Mouse (Mus musculus) myocyte (in vitro differentiated cells): ENCODE results near the gene Car7. TPM values are rescaled to one million over a fixed set of nuclear protein-coding genes. Genes with fewer than 3 reads are reported as not detected.

Source experiments
- H3K27me3 ChIP-seq: one replicate; pipeline ENCODE4 v1.6.1; 2011; ENCODE audit not compliant: control insufficient read depth, insufficient read depth, insufficient read length
- H3K36me3 ChIP-seq: one replicate; pipeline ENCODE4 v1.6.1; 2011; ENCODE audit not compliant: control insufficient read depth, insufficient read depth
- H3K4me2 ChIP-seq: one replicate; pipeline ENCODE4 v1.6.1; 2011; ENCODE audit warnings: low read depth, control low read depth
- H3K4me3 ChIP-seq: one replicate; pipeline ENCODE4 v1.5.1; 2011; ENCODE audit warnings: mild to moderate bottlenecking, control low read depth, moderate library complexity
- H3K79me2 ChIP-seq: one replicate; pipeline ENCODE4 v1.6.1; 2011; ENCODE audit not compliant: control insufficient read depth, insufficient read depth
- H3ac ChIP-seq: one replicate; pipeline ENCODE4 v1.6.1; 2011; ENCODE audit not compliant: control insufficient read depth, insufficient read length
- CEBPB ChIP-seq: IDR thresholded peaks from 2 replicates; pipeline ENCODE4 v1.6.1; 2011; ENCODE audit warnings: mild to moderate bottlenecking, moderate library complexity; ENCODE audit not compliant: poor library complexity, insufficient read depth, severe bottlenecking
- E2F4 ChIP-seq: IDR thresholded peaks from one replicate; pipeline ENCODE4 v1.6.1; 2011; ENCODE audit warnings: mild to moderate bottlenecking, control low read depth, moderate library complexity; ENCODE audit not compliant: insufficient read depth
- MAX ChIP-seq: IDR thresholded peaks from one replicate; pipeline ENCODE4 v1.6.1; 2011; ENCODE audit warnings: low read depth, mild to moderate bottlenecking, control low read depth
- MYOD1 ChIP-seq, 3 experiments: IDR thresholded peaks; one replicate each; pipeline ENCODE4 v1.6.1; 2011; ENCODE audit warnings: control low read depth in 2 of 3, low read depth in 2 of 3, mild to moderate bottlenecking in 2 of 3, moderate library complexity in 1 of 3; ENCODE audit not compliant: insufficient read length in 2 of 3, control insufficient read depth in 1 of 3
- MYOG ChIP-seq, 3 experiments: IDR thresholded peaks; one replicate each; pipeline ENCODE4 v1.6.1; 2011; ENCODE audit warnings: control low read depth in 2 of 3, low read depth in 2 of 3, mild to moderate bottlenecking in 2 of 3; ENCODE audit not compliant: insufficient read length in 2 of 3, control insufficient read depth in 1 of 3, insufficient read depth in 1 of 3
- POLR2A ChIP-seq: IDR thresholded peaks from one replicate; pipeline ENCODE4 v1.6.1; 2011; ENCODE audit warnings: low read depth, mild to moderate bottlenecking, control low read depth, moderate library complexity; ENCODE audit not compliant: insufficient read length
- POLR2AphosphoS2 ChIP-seq: IDR thresholded peaks from one replicate; pipeline ENCODE4 v1.6.1; 2011; ENCODE audit warnings: low read depth, control low read depth; ENCODE audit not compliant: insufficient read length
- REST ChIP-seq: IDR thresholded peaks from one replicate; pipeline ENCODE4 v1.6.1; 2011; ENCODE audit warnings: mild to moderate bottlenecking, control low read depth, moderate library complexity; ENCODE audit not compliant: insufficient read depth, insufficient read length
- SRF ChIP-seq: IDR thresholded peaks from one replicate; pipeline ENCODE4 v1.6.1; 2011; ENCODE audit warnings: low read depth; ENCODE audit not compliant: control insufficient read depth, insufficient read length
- TCF12 ChIP-seq: IDR thresholded peaks from one replicate; pipeline ENCODE4 v1.6.1; 2011; ENCODE audit warnings: mild to moderate bottlenecking, control low read depth; ENCODE audit not compliant: poor library complexity, insufficient read depth, severe bottlenecking
- TCF3 ChIP-seq: IDR thresholded peaks from one replicate; pipeline ENCODE4 v1.6.1; 2011; ENCODE audit warnings: low read depth, control low read depth; ENCODE audit not compliant: insufficient read length
- USF1 ChIP-seq: IDR thresholded peaks from one replicate; pipeline ENCODE4 v1.6.1; 2011; ENCODE audit warnings: low read depth, mild to moderate bottlenecking, control low read depth, moderate library complexity
- polyA plus RNA-seq: library from polyadenylated mRNA; unstranded; fragments of >200 nt; fragmentation: generic; extraction: Trizol; gene quantifications from one replicate; pipeline ENCODE4 v1.2.1, GENCODE M21; 2012; ENCODE audit warnings: missing spikeins

Gene Car7
- 0.64 TPM for polyA plus RNA-seq

DNA sequence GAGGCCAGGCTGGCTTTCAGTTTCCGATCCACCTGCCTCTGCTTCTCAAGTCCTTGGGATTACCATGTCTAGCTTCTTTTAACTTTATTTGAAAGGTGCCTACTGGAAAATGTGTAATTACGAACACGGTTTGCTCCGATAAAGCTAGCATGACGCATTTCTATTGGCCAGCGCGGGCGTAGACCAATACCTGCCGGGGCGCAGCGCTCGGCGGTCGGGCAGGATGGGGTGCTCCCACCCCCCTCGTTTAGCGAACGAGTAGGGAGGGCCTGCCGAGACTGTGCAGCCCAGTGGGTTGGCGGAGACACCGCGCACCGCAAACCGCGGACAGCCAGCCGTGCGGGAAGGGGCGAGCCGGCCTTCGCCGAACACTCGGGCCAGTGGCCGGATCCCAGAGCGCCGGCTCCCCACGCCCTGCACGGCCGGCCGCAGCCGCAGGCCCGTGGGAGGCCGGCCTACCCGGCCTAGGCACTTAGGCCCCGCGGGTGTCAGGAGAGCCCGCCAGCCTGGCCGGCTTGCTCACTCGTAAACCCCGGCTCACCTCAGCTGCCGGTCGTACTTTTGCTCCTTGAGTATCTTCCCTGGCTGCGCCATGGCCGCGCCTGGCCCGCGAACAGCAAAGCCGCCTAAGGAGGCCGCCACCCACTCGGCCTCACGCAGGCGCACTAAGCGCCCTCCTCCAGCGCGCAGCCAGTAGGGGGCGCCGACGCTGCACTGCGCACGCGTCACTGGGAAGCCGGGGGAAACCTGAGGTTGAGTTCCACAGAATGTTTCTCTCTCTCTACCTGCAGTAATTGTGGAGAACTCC lies at the start of gene Car7, which contains the start of gene Nae1:
Car7 (plus strand) TSS at position 719 of the 808 bp plus-strand sequence.
Nae1 (minus strand) TSS at position 667 of the 808 bp plus-strand sequence.
- Histone ChIP-seq H3K36me3 (no peaks in the 10 kb centered on the region), H3ac (peak within 1 kb of the TSS; percentile 50), H3K4me3 (peak within 1 kb of the TSS; percentile 74), H3K79me2 (peaks cover 29% of the 10 kb centered on the region), H3K27me3 (no peaks in the 10 kb centered on the region), H3K4me2 (peak within 1 kb of the TSS; percentile 99)
- TF ChIP-seq CEBPB (no peak), MYOG (IDR thresholded peaks at IDR 0.05; ENCODE audit: control insufficient read depth in 1 of 3, insufficient read depth in 1 of 3, insufficient read length in 2 of 3, low read depth in 2 of 3) (no peak), MYOD1 (IDR thresholded peaks at IDR 0.05; ENCODE audit: control insufficient read depth in 1 of 3, insufficient read length in 2 of 3, low read depth in 2 of 3) (no peak), USF1 (no peak), POLR2AphosphoS2 (peak; percentile 84), MAX (no peak), POLR2A (peak; percentile 92), SRF (peak; percentile 24), E2F4 (no peak), TCF12 (no peak)

DNA sequence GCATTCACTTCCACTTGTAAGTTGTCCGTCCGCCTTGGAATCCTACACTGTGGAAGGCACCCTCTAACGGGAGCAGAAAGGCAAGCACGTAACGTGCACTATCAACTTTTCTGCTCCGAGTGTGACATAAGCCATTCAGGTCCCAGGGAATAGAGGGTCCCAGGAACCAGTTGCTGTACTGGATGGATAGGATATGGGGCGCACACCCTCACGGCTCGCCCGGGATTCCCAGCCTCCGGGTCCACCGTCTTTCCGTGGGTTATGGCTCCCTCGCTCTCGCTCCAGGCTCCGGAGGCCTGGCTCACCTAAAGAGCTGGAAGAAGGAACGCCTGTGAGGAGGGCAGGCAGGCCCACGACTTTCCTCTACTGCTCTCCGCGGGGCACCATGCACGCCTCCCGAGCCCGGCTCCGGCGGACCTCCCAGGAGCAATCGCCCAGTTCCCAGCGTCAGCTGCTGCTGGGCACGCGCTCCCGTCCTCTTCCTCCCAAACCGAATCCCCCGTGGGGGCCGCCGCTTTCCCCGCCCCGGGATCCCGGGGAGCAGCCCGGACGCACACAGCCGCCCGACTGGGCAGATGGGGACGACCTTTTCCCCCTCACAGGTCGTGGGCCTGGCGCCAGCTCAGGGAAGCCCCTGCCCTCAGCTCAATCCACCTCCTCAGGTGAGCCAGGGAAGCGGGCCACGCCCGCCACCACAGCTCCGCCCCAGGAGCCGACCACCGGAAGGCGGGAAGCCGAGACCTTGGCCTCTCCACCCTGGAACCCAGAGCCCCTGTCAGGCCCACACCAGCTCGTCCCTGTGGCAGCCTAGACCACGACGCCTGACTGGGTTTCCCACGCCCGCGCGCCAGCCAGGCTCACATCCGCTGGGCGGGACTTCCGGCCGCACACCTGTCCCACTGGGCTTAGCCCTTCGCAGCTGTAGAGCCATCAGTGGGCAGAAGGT lies 25.2 kb upstream of the Car7 start, which contains the start of gene Terb1:
Terb1 (minus strand) TSS at position 850 of the 946 bp plus-strand sequence.
- no peaks in the 10 kb centered on the region for H3K79me2 ChIP-seq
- no peak within 1 kb of the TSS for H3ac ChIP-seq
- no peak within 1 kb of the TSS for H3K4me2 ChIP-seq
- TF ChIP-seq POLR2AphosphoS2 (no peak), E2F4 (no peak), SRF (no peak), POLR2A (no peak), TCF3 (no peak), CEBPB (no peak), USF1 (no peak), REST (no peak), TCF12 (no peak), MYOG (IDR thresholded peaks at IDR 0.05; ENCODE audit: control insufficient read depth in 1 of 3, insufficient read depth in 1 of 3, insufficient read length in 2 of 3, low read depth in 2 of 3) (no peak), MAX (no peak), MYOD1 (IDR thresholded peaks at IDR 0.05; ENCODE audit: control insufficient read depth in 1 of 3, insufficient read length in 2 of 3, low read depth in 2 of 3) (no peak)
- no peaks in the 10 kb centered on the region for H3K27me3 ChIP-seq
- H3K4me3 ChIP-seq: no peak within 1 kb of the TSS
- peaks cover 24% of the 10 kb centered on the region for H3K36me3 ChIP-seq

DNA sequence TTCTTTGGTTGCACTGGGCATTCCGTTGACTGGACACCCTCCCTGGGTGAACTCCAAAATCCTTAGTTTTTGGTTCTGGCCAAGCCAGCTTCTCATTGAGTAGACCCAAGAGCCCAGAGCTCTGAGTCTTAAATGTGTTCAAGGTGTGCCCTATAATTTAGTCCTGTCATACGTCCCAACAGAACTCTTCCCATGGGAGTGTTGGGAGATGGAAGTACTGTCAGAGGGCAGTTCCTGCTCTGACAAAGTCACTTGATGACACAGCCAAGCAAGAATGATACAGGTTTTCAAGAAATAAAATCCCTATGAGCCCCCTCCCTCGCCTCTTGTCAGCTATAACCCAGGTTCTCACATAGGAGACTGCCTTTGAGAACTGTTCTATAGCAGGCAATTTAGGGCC lies 24.4 kb upstream of the Car7 start:
- TF ChIP-seq POLR2AphosphoS2: no peak
- Histone ChIP-seq H3K27me3 (no peaks in the 10 kb centered on the region), H3ac (no peak overlapping the region), H3K4me2 (no peak overlapping the region), H3K79me2 (no peaks in the 10 kb centered on the region), H3K4me3 (no peak overlapping the region), H3K36me3 (peaks cover 32% of the 10 kb centered on the region)

DNA sequence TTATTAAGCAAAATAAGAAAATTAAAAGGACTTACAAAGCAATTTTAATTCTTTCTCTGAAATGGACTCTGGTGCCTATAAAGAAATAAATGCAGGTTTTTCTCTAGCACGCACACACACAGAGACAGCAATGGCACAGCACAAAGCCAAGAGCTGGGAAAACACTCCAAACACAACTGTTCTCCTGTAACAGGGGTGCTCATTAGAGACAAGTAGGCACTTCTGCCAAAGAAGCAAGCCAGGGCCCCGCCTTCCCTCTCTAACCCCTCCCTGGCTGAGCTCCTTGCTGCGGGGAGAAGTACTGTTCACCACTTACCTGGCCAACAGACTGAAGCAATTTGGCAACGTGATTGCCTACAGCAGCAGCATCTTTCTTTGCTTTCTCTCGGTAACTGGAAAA lies 16.6 kb upstream of the Car7 start:
- Histone ChIP-seq H3K4me3 (no peak overlapping the region), H3K79me2 (no peaks in the 10 kb centered on the region), H3K36me3 (peaks cover 49% of the 10 kb centered on the region), H3ac (no peak overlapping the region), H3K4me2 (no peak overlapping the region), H3K27me3 (no peaks in the 10 kb centered on the region)
- TF ChIP-seq CEBPB (no peak), TCF12 (no peak), MYOD1 (IDR thresholded peaks at IDR 0.05; ENCODE audit: control insufficient read depth in 1 of 3, insufficient read length in 2 of 3, low read depth in 2 of 3) (no peak), REST (no peak), E2F4 (no peak), MYOG (IDR thresholded peaks at IDR 0.05; ENCODE audit: control insufficient read depth in 1 of 3, insufficient read depth in 1 of 3, insufficient read length in 2 of 3, low read depth in 2 of 3) (no peak), MAX (no peak), POLR2AphosphoS2 (no peak), TCF3 (no peak)
